Mouse (Mus musculus): ENCODE data around the gene Fam117a. TPM values are rescaled to one million over a fixed set of nuclear protein-coding genes. Genes with fewer than 3 reads are reported as not detected.

Gene Fam117a
- polyA plus RNA-seq, 1 experiment: 3.3 TPM

- no peak overlapping the region for H3K4me3 ChIP-seq (ENCODE audit: insufficient read depth, low read length)
- TF ChIP-seq POLR2A (IDR thresholded peaks at IDR 0.05; ENCODE audit: borderline replicate concordance, low read depth, low read length): no peak
- no peak for TF ChIP-seq CTCF (IDR thresholded peaks at IDR 0.05; ENCODE audit: low read depth, low read length)
- H3K27ac ChIP-seq (ENCODE audit: insufficient read depth, low read depth, low read length): no peak overlapping the region
Observed at GRCm38 (mm10) chr11:95340664-95341063, 3.8 kb downstream of the Fam117a start.

DNA sequence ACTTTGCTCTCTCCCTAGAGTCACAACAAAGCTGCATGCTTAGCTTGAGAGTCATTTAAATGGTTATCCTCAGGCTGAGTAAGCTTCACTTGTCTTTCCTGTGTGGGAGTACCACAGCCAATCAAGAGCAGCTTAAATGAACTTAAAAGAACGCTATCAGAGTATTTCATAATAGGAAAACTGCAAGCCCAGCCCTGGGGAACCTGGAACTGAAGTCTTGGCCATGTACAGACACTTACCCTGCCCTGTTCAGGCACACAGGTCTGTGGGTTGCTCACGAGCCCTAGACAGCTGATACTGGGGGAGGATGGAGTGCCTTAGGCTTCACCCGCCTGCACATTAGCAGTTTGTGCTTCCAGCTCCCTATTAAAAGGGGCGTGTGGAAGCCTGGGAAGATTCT is 6.4 kb downstream of the Fam117a start:
- H3K27ac ChIP-seq (ENCODE audit: insufficient read depth, low read depth, low read length): no peak overlapping the region
- TF ChIP-seq POLR2A (IDR thresholded peaks at IDR 0.05; ENCODE audit: borderline replicate concordance, low read depth, low read length) (no peak), CTCF (IDR thresholded peaks at IDR 0.05; ENCODE audit: low read depth, low read length) (no peak)
- H3K4me3 ChIP-seq (ENCODE audit: insufficient read depth, low read length): no peak overlapping the region
- no peaks in the 10 kb centered on the region for H3K4me1 ChIP-seq (ENCODE audit: control insufficient read depth, insufficient read depth, low read length)

More at GRCm38 (mm10) chr11:95340664-95341063, 3.8 kb downstream of the Fam117a start:
- no peaks in the 10 kb centered on the region for H3K4me1 ChIP-seq (ENCODE audit: control insufficient read depth, insufficient read depth, low read length)

DNA sequence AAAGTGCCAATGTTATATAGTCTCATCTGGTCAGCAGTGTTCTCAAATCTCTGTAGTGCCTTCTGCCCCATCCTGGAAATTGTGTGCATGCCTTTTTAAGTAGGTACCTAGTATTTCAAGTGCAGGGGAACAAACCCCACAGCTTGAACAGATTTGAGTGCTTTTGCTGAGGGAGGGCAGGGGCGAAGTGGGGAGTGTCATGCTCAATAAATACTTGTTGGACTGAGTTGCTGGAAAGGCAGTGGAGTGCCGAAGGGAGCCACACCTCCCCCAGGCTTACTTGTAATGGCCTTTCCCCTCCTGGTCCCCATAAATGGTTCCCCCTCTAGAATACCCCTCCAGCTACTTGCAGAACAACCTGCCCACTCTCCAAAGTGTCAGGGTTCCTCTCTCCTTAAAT is 7.4 kb downstream of the Fam117a start:
- H3K4me3 ChIP-seq (ENCODE audit: insufficient read depth, low read length): no peak overlapping the region
- TF ChIP-seq POLR2A (IDR thresholded peaks at IDR 0.05; ENCODE audit: borderline replicate concordance, low read depth, low read length) (no peak), CTCF (IDR thresholded peaks at IDR 0.05; ENCODE audit: low read depth, low read length) (no peak)
- no peak overlapping the region for H3K27ac ChIP-seq (ENCODE audit: insufficient read depth, low read depth, low read length)
- no peaks in the 10 kb centered on the region for H3K4me1 ChIP-seq (ENCODE audit: control insufficient read depth, insufficient read depth, low read length)

- TF ChIP-seq POLR2A (IDR thresholded peaks at IDR 0.05; ENCODE audit: borderline replicate concordance, low read depth, low read length) (no peak), CTCF (IDR thresholded peaks at IDR 0.05; ENCODE audit: low read depth, low read length) (no peak)
- Histone ChIP-seq H3K27ac (ENCODE audit: insufficient read depth, low read depth, low read length) (no peak overlapping the region), H3K4me3 (ENCODE audit: insufficient read depth, low read length) (no peak overlapping the region), H3K4me1 (ENCODE audit: control insufficient read depth, insufficient read depth, low read length) (peaks cover 13% of the 10 kb centered on the region)
Observed at GRCm38 (mm10) chr11:95350289-95350688, 13.5 kb downstream of the Fam117a start.

DNA sequence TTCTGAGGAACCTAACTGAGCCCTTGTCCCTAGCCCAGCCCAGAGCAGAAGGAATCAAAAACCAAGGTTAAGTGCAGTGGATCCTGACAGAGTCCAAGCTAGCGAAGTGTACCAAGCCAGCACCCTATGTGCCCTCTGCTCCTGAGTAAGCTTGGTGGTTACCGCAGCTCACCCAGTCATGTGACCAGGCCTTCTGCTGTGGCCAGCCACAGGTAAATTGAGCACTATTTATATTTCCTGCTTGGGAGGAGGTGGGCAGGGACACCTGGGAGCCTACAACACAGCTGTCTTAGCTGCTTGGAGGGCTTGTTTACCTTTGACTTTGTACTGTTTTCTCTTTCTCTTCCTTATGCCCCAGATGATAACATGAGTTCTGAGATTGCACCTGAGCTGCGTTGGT is 14.1 kb downstream of the Fam117a start:
- no peak for TF ChIP-seq POLR2A (IDR thresholded peaks at IDR 0.05; ENCODE audit: borderline replicate concordance, low read depth, low read length)
- TF ChIP-seq CTCF (IDR thresholded peaks at IDR 0.05; ENCODE audit: low read depth, low read length): no peak
- no peak overlapping the region for H3K27ac ChIP-seq (ENCODE audit: insufficient read depth, low read depth, low read length)
- H3K4me3 ChIP-seq (ENCODE audit: insufficient read depth, low read length): no peak overlapping the region
- peaks cover 18% of the 10 kb centered on the region for H3K4me1 ChIP-seq (ENCODE audit: control insufficient read depth, insufficient read depth, low read length)

- H3K4me3 ChIP-seq (ENCODE audit: insufficient read depth, low read length): no peak overlapping the region
- peaks cover 18% of the 10 kb centered on the region for H3K4me1 ChIP-seq (ENCODE audit: control insufficient read depth, insufficient read depth, low read length)
Observed at GRCm38 (mm10) chr11:95352686-95353085, 15.9 kb downstream of the Fam117a start.

DNA sequence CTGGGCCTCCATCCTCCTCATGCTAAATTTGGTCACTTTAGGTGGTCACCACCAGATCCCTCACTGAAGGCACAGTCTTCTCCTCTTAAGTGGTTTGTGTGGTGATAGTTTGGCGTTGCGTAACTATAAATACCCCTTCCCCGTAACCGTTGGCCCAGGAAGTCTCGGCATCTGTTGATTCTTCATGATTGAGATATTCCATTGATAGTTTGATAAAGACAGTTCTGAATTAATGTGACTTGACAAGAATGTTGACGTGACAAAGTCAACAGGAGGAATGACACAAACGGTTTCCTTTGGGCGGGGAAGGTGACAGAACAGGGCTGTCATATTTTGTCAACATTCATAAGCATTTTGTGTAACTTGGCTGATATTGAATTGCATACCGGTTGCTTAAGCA is 16.4 kb downstream of the Fam117a start:
- Histone ChIP-seq H3K4me1 (ENCODE audit: control insufficient read depth, insufficient read depth, low read length) (peaks cover 18% of the 10 kb centered on the region), H3K27ac (ENCODE audit: insufficient read depth, low read depth, low read length) (no peak overlapping the region), H3K4me3 (ENCODE audit: insufficient read depth, low read length) (no peak overlapping the region)
- no peak for TF ChIP-seq POLR2A (IDR thresholded peaks at IDR 0.05; ENCODE audit: borderline replicate concordance, low read depth, low read length)
- TF ChIP-seq CTCF (IDR thresholded peaks at IDR 0.05; ENCODE audit: low read depth, low read length): no peak

More at GRCm38 (mm10) chr11:95352686-95353085, 15.9 kb downstream of the Fam117a start:
- no peak for TF ChIP-seq CTCF (IDR thresholded peaks at IDR 0.05; ENCODE audit: low read depth, low read length)
- no peak for TF ChIP-seq POLR2A (IDR thresholded peaks at IDR 0.05; ENCODE audit: borderline replicate concordance, low read depth, low read length)
- no peak overlapping the region for H3K27ac ChIP-seq (ENCODE audit: insufficient read depth, low read depth, low read length)

GRCm38 (mm10) chr11:95354228-95354944 is 17.6 kb downstream of the Fam117a start:
- H3K4me3 ChIP-seq (ENCODE audit: insufficient read depth, low read length): no peak overlapping the region
- no peak overlapping the region for H3K27ac ChIP-seq (ENCODE audit: insufficient read depth, low read depth, low read length)
- no peak for TF ChIP-seq CTCF (IDR thresholded peaks at IDR 0.05; ENCODE audit: low read depth, low read length)
- TF ChIP-seq POLR2A (IDR thresholded peaks at IDR 0.05; ENCODE audit: borderline replicate concordance, low read depth, low read length): no peak
- peaks cover 18% of the 10 kb centered on the region for H3K4me1 ChIP-seq (ENCODE audit: control insufficient read depth, insufficient read depth, low read length)

DNA sequence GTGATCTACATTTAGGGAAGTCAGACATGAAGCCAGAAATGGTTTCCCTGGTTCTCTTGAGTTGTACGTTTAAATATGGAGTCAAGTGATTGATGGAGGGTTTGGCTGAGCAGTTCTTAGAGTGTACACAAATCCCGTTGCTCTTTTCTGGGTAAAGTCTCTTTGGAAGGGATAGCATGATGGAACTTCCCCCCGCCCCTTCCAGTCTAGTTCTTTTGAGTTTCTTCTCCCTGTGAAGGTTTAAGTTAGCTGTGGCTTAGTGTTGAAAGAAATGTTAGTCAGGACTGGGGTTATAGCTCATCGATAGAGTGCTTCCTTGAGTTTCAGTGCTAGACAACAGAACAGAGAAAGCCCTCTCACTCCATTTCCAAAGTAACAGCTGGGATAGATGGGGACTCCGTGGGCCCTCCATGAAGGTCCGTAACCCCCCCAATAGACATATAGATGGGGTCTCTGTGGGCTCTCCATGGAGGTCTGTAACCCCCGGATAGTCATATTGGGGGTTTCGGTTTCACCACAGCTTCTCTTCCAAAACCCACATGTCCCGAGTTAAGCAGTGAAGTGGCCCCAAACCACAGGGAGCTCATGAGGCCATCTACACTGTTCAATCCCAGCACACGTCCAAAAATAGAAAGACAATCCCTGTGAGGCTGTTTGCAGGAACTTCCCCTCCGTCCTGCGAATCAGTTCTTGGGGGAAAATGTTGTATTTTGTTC is 18.3 kb downstream of the Fam117a start:
- peaks cover 18% of the 10 kb centered on the region for H3K4me1 ChIP-seq (ENCODE audit: control insufficient read depth, insufficient read depth, low read length)
- no peak overlapping the region for H3K4me3 ChIP-seq (ENCODE audit: insufficient read depth, low read length)

DNA sequence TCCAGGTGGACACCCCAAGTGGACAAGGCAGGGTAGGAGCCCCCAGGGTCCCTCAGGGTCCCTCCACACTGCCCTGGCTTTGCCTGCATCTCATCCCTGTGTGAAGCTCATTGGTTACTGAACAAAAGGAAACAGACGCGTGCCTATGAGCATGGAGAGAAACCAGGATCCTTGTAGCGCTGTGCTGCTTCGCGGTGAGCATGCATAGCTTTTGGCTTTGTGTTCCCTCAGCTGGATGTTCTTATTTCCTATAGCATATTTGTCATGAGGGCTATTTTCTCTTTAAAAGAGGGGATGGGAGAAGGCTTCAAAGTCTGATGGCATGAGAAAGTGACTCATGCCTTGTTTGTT is 18.8 kb downstream of the Fam117a start:
- no peak for TF ChIP-seq CTCF (IDR thresholded peaks at IDR 0.05; ENCODE audit: low read depth, low read length)
- TF ChIP-seq POLR2A (IDR thresholded peaks at IDR 0.05; ENCODE audit: borderline replicate concordance, low read depth, low read length): no peak
- H3K4me3 ChIP-seq (ENCODE audit: insufficient read depth, low read length): no peak overlapping the region
- H3K4me1 ChIP-seq (ENCODE audit: control insufficient read depth, insufficient read depth, low read length): peaks cover 18% of the 10 kb centered on the region
- no peak overlapping the region for H3K27ac ChIP-seq (ENCODE audit: insufficient read depth, low read depth, low read length)

More for the DNA sequence above, 18.3 kb downstream of the Fam117a start:
- H3K27ac ChIP-seq (ENCODE audit: insufficient read depth, low read depth, low read length): no peak overlapping the region
- TF ChIP-seq POLR2A (IDR thresholded peaks at IDR 0.05; ENCODE audit: borderline replicate concordance, low read depth, low read length) (no peak), CTCF (IDR thresholded peaks at IDR 0.05; ENCODE audit: low read depth, low read length) (no peak)

Data from bone marrow macrophage, adult 2 months (primary cell).